ENCODE assay signal across 8 mouse cellular contexts in the genomic region with DNA sequence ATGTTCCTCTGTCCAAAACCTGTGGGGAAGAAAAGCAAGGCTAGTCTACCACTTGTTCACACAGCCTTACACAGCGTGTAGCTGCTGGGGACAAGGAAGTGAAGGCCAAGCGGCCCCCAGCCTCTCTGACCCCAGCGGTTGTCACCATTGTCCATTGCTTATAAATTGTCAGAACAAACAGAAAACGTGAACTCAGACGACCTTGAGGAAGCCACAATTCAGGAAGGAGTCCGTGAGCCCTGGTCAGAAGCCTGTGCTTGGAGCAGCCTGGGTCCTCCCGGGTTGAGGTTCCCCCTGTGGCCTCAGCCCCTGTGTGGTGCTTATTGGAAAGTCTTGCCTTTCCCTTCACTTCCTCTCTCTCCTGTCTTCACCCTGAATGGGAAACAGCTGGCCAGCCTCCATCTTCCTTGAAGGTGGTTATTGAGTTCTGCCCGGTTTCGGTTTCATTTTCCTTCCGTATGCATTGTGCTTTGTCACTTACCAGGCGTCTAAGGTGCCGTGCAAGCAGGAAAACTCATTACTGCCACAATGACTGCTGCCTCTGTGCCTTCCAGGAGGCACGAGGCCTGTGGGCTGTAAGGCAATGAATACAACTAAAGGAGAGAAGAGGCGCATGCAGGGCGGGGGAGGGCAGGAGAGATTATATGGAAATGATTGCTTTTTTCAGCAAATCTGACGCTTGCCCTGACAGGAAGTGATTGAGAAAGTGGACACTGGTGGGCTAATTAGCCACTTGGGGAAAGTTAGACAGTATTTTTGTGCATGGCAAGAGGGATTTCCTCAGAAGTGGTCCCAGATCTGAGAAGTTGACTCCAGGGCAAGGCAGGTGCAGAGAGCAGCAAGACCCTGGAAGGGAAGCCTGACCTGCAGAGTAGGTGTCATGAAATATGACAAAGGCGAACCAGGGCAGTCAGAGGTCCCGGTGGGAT.
DNase-seq lines count a peak whose midpoint lies in the region; TF ChIP-seq lines count a peak whose summit lies in the region.

No protein-coding gene starts in this region.

- DNase-seq in layer of hippocampus, adult 2 months (ENCODE audit: low spot score in 2 of 2), result no peak
- no peak for DNase-seq in layer of hippocampus, adult 11-12 months (ENCODE audit: low spot score)
- peak; percentile 25 for DNase-seq in forebrain, embryonic 10.5 days (ENCODE audit: extremely low spot score, low spot score)
- DNase-seq in heart, postnatal 25 days (ENCODE audit: low spot score), result peak; percentile 38
- DNase-seq in large intestine, adult 2 months (ENCODE audit: low read depth, low spot score), result peak; percentile 76
- DNase-seq in mesoderm, embryonic 11.5 days (ENCODE audit: low read depth, low spot score), result peak; percentile 59
- DNase-seq in splenic B cell, adult 2 months (ENCODE audit: low read depth, low spot score), result peak; percentile 80
- DNase-seq in cerebellum, adult 18-20 months, result no peak

- WGBS in forebrain, embryonic 10.5 days, result 56% methylated on average over 18 of the region's 18 CpGs
- 22% methylated on average over 18 of the region's 18 CpGs for WGBS in large intestine, adult 2 months

- no peaks in the 10 kb centered on the region for H3K36me3 ChIP-seq in forebrain, embryonic 10.5 days (replicated peaks)
- H3K36me3 ChIP-seq in splenic B cell, adult 2 months (ENCODE audit: control insufficient read depth, insufficient read depth, low read length, poor library complexity, severe bottlenecking), result no peaks in the 10 kb centered on the region

- no peaks in the 10 kb centered on the region for H3K9me3 ChIP-seq in forebrain, embryonic 10.5 days

- peaks cover 28% of the 10 kb centered on the region for H3K27me3 ChIP-seq in forebrain, embryonic 10.5 days (ENCODE audit: poor library complexity, severe bottlenecking)
- H3K27me3 ChIP-seq in splenic B cell, adult 2 months (ENCODE audit: control insufficient read depth, insufficient read depth, low read length, poor library complexity, severe bottlenecking), result no peaks in the 10 kb centered on the region

- H3K4me1 ChIP-seq in forebrain, embryonic 10.5 days, result peaks cover 16% of the 10 kb centered on the region

- peak overlapping the region; percentile 35 for H3K4me3 ChIP-seq in layer of hippocampus, adult 2 months
- H3K4me3 ChIP-seq in forebrain, embryonic 10.5 days, result peak overlapping the region; percentile 0; the same call in 1 of the 2 replicates

- H3K27ac ChIP-seq in layer of hippocampus, adult 2 months, result 0 out of 2 replicates have a peak overlapping the region, but pooled peaks have one; percentile 32
- H3K27ac ChIP-seq in forebrain, embryonic 10.5 days, result peak overlapping the region; percentile 65

- intact Hi-C loops in heart, postnatal 25 days (cut with DNase I), result loop anchor here (2.0 kb wide), 1 partner anchor 55 kb away; no protein-coding TSS in a partner anchor

- no peak for TF ChIP-seq CTCF in layer of hippocampus, adult 2 months (conservative IDR thresholded peaks at IDR 0.05)

Comparison
In these comparisons a context has a peak if more than half of its experiments do, and no peak if none do; other contexts are left out.
1. DNase-seq: peak in forebrain, embryonic 10.5 days (single experiment), heart, postnatal 25 days (single experiment), large intestine, adult 2 months (single experiment), mesoderm, embryonic 11.5 days (single experiment) and splenic B cell, adult 2 months (single experiment); none in layer of hippocampus, adult 2 months (0 of 2), layer of hippocampus, adult 11-12 months (single experiment) and cerebellum, adult 18-20 months (0 of 2).